Mouse (Mus musculus) embryonic facial prominence, embryonic 11.5 days (tissue): Measurements from ENCODE around the gene Cyp2d40. TPM values are rescaled to one million over a fixed set of nuclear protein-coding genes. Genes with fewer than 3 reads are reported as not detected.

ENCODE experiments used
- ATAC-seq: fragments of 200-750 bp; cut with Nextera tagmentation; replicated peaks from 2 replicates; pipeline ENCODE4 v1.8.0; 2017; ENCODE audit warnings: low read depth; ENCODE audit not compliant: insufficient number of reproducible peaks, low FRiP score, low TSS enrichment
- DNase-seq: peaks from one replicate; pipeline ENCODE4 v3.0.0-alpha.2; 2015; ENCODE audit warnings: low spot score
- H3K27ac ChIP-seq: fragments of 300-500 bp; sonication (generic); replicated peaks from 2 replicates; pipeline ENCODE4 v1.5.1; 2014; ENCODE audit warnings: mild to moderate bottlenecking, low read depth, low read length, control low read depth
- H3K27me3 ChIP-seq: fragments of 300-500 bp; sonication (generic); 2 replicates; pipeline ENCODE4 v1.6.1; 2014; ENCODE audit warnings: mild to moderate bottlenecking, low read length, moderate library complexity, mixed read lengths; ENCODE audit not compliant: control insufficient read depth, insufficient read depth
- H3K36me3 ChIP-seq: fragments of 300-500 bp; sonication (generic); replicated peaks from 2 replicates; pipeline ENCODE4 v1.6.1; 2014; ENCODE audit warnings: low read depth, mild to moderate bottlenecking, low read length, moderate library complexity, mixed read lengths; ENCODE audit not compliant: control insufficient read depth, insufficient read depth
- H3K4me1 ChIP-seq: fragments of 300-500 bp; sonication (generic); 2 replicates; pipeline ENCODE4 v1.6.1; 2014; ENCODE audit warnings: low read length, mixed read lengths; ENCODE audit not compliant: control insufficient read depth, insufficient read depth
- H3K4me2 ChIP-seq: fragments of 300-500 bp; sonication (generic); 2 replicates; pipeline ENCODE4 v1.6.1; 2014; ENCODE audit warnings: low read depth, mild to moderate bottlenecking, control low read depth, low read length, moderate library complexity
- H3K4me3 ChIP-seq: fragments of 300-500 bp; sonication (generic); 2 replicates; pipeline ENCODE4 v1.5.1; 2014; ENCODE audit warnings: low read depth, low read length, control low read depth
- H3K9ac ChIP-seq: fragments of 300-500 bp; sonication (generic); replicated peaks from 2 replicates; pipeline ENCODE4 v1.6.1; 2014; ENCODE audit warnings: mild to moderate bottlenecking, control low read depth, low read length
- H3K9me3 ChIP-seq: fragments of 300-500 bp; sonication (generic); replicated peaks from 2 replicates; pipeline ENCODE4 v1.6.1; 2016; ENCODE audit warnings: mild to moderate bottlenecking, low read length, inconsistent platforms, mixed read lengths; ENCODE audit not compliant: control insufficient read depth
- WGBS: fragments of 180-500 bp; shearing (Covaris S2); extraction: QIAGEN DNeasy Blood & Tissue Kit; methylation state at CpG from one replicate; pipeline ENCODE4 v1.1.7; 2014; 5-methylcytosine and 5-hydroxymethylcytosine counted together
- polyA plus RNA-seq: library from polyadenylated mRNA; unstranded; fragments of >200 nt; fragmentation: Nextera tagmentation; extraction: Ambion mirVana; gene quantifications from 2 replicates; pipeline ENCODE4 v1.2.1, GENCODE M21; 2014

Cyp2d40 gene
- not detected in 2 replicates for polyA plus RNA-seq

DNA sequence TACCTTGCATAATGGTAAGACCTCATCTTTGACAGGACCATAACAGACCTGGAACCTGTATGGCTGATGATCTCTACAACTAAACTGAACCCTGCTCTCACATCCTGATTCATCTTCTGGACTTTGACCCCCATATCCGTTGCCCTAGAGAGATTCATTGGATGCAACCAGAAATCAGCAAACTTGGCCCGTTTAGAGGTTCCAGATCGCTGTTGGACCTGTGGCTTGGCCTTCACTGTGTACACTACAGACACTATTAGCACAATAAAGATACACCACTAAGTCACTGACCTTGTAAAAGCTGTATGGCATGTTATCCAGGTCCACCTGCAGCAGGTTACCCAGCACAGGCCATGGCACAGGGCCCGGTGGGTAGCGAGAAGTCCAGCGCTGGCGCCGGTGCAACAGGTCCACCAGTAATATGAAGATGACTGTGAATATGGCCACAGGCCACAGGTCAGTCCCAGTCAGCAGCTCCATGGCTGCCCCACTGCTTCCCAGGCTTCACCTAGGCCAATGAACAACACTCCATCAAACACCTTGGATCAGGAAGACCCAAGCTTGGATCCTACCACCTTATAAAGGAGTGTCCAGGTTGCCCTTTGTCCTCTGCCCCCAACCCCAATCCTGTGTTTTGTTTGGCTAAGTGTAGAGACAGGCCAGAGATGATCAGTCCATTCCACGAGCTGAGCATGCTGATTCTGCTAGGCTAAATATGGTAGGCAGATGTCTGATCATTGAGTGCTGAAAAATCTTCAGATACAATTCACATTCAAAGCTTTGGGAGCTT, at the start of gene Cyp2d40:
Cyp2d40 (minus strand) TSS at position 553 of the 790 bp plus-strand sequence.
- Histone ChIP-seq H3K4me2 (no peak within 1 kb of the TSS), H3K27ac (no peak within 1 kb of the TSS), H3K36me3 (no peaks in the 10 kb centered on the region), H3K9ac (no peak within 1 kb of the TSS), H3K9me3 (no peaks in the 10 kb centered on the region), H3K27me3 (no peaks in the 10 kb centered on the region), H3K4me1 (no peaks in the 10 kb centered on the region), H3K4me3 (no peak within 1 kb of the TSS)
- DNase-seq (no peak), ATAC-seq (no peak)
- WGBS, result 90% methylated on average over 9 of the region's 9 CpGs

DNA sequence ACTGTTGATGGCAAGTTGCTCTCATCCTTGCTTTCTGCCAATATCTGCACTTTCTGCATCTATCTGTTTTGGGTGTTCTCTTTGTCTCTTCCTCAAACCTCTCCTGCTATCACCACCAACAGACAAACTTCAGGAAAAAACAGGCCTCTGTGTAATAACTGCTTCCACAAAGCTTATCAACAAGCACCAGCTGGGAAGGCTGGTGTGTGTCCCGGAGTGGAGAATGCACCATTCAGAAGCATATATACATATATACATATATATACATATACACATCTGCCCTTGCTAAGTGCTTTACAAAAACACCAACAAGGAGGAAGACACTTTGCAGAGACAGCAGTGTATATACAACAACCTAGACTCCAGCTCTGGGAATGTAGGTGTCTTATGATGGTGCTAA, 46.6 kb upstream of the Cyp2d40 start:
- no peak overlapping the region for H3K9ac ChIP-seq
- H3K4me1 ChIP-seq, result no peaks in the 10 kb centered on the region
- WGBS, result 88% methylated on average over 1 of the region's 1 CpGs
- H3K27me3 ChIP-seq, result no peaks in the 10 kb centered on the region
- DNase-seq (no peak), ATAC-seq (no peak)
- H3K4me2 ChIP-seq, result no peak overlapping the region
- H3K4me3 ChIP-seq, result no peak overlapping the region
- no peak overlapping the region for H3K27ac ChIP-seq
- H3K36me3 ChIP-seq, result no peaks in the 10 kb centered on the region; the same call in 1 of the 2 replicates
- no peaks in the 10 kb centered on the region for H3K9me3 ChIP-seq

DNA sequence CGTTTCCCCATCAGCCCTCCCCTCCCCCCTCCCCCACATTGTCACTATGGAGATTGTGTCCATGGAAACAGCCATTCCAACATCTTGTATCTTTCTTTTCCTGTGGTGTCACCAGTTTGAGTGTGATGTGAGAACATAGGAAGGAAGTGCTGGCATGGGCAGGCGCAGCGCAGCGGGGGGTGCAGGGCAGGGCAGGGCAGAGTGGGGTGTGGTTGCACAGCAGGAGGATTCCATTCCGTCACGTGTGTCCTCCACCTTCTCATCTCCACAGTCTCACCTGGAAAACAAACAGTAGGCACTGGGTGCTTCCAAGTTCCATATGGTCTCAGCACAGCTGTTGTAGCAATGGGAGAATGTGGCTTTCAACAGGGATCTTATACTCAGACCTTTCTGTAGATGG, 45.5 kb upstream of the Cyp2d40 start:
- Histone ChIP-seq H3K4me1 (no peaks in the 10 kb centered on the region), H3K27me3 (no peaks in the 10 kb centered on the region), H3K9ac (no peak overlapping the region), H3K4me2 (no peak overlapping the region), H3K9me3 (no peaks in the 10 kb centered on the region), H3K36me3 (no peaks in the 10 kb centered on the region), H3K27ac (no peak overlapping the region), H3K4me3 (no peak overlapping the region)
- no peak for ATAC-seq
- 76% methylated on average over 6 of the region's 6 CpGs for WGBS
- DNase-seq, result no peak

DNA sequence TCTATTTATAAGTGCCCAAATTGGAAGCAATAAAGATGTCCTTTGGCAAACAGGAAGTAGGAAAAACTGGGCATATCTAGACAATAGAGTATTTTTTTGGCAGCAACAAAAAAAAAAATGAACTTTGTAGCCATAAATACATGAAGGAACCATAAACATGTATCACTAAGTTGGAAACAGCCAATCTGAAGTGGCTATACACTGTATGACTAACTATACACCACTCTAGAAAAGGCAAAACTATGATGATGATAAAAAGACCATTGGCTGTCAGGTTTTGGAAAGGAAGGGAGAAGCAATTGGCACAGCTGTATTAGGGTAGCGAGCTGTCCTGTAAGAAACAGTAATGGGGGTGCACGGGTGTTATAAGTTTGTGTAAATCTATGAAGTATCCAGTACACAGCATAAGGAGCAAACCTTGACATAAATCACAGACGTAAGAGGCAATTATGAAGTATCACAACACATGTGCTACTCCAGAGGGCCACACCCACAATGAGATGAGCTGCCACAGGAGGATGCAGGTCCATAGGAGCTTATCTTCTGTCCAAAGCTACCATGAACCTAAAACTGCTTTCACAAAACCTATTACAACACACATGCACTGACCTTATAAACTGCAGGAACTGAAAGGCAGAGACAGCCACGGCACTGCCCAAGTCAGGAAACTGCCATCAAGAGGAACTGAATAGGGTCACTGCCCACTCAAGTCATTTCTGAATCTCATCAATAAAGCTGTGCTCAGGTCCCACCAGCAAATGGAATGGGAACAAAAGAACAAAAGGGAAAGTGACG, 43.2 kb upstream of the Cyp2d40 start:
- Histone ChIP-seq H3K9ac (no peak overlapping the region), H3K4me2 (no peak overlapping the region), H3K27ac (no peak overlapping the region), H3K4me1 (no peaks in the 10 kb centered on the region), H3K9me3 (no peaks in the 10 kb centered on the region), H3K36me3 (no peaks in the 10 kb centered on the region), H3K27me3 (no peaks in the 10 kb centered on the region), H3K4me3 (no peak overlapping the region)
- ATAC-seq (no peak), DNase-seq (no peak)
- WGBS, result 78% methylated on average over 5 of the region's 5 CpGs

DNA sequence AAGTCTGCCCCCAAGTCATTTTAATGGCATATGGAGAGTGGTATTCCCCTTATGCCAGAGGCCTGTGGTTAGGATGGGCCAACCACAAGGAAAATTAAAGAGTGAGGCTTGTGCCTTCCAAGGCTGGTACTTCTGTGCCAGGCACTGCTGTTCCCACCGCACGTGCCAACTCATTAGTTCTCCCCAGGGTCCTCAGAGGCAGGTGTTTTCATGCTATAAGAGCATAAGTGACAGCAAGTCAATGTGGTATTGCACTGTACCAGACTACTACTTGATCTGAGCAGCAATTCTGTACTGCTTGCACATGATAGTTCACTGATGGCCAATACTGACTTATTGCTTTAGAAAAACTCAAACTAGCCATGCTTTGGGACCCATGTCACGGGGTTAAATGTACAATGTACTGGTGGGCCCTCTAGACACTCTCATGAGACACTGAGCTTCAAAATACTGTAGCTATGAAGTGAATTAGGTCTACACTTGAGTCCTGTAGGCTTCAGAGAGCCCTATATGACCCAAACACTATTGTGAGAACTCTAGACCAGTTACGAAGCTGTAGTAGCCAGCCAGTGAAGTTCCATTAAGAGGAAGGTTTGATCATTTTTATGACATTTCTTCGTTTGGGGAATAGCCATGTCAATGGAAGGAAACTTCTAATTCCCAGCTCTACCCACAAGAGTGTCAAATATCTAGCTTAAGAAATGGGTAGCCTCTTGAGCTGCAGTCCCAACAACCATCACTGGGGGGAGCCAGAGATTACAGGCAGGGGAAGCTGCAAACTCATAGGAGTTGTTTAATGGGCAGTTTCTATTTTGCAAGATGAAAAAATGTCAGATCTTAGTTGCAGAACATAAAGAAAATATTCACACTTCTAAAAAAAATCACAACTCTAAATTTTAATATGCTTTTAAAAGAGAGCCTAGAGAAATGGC, 41.0 kb upstream of the Cyp2d40 start:
- Histone ChIP-seq H3K9ac (no peak overlapping the region), H3K27ac (no peak overlapping the region), H3K9me3 (no peaks in the 10 kb centered on the region), H3K4me3 (no peak overlapping the region), H3K4me1 (no peaks in the 10 kb centered on the region), H3K4me2 (no peak overlapping the region), H3K36me3 (no peaks in the 10 kb centered on the region), H3K27me3 (no peaks in the 10 kb centered on the region)
- 69% methylated on average over 5 of the region's 5 CpGs for WGBS
- ATAC-seq, result no peak
- peak; percentile 79 for DNase-seq

DNA sequence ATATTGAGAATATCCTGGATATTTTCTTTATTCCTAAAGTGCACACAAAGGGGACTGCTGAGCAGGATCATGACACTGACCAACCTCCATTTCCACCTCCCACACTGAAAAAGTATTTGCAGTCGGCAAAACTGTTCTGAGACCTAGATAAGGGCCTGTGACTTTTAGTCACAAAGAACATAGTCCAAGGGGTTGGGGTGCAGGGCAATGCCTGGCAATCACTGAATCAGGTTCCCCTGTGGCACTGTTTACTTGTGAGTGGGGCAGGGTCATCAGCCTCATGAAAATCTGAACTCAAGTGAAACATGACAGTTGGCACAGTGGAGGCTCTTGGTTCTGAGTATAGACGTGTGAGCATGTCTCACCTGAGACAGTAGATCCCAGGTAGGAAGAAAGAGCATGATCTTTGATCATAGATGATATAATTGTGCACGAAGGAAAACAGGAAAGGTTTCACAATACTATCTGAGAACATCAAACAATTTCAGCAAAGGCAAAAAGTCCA, 32.0 kb upstream of the Cyp2d40 start:
- Histone ChIP-seq H3K27ac (no peak overlapping the region), H3K4me1 (no peaks in the 10 kb centered on the region), H3K4me2 (no peak overlapping the region), H3K9ac (no peak overlapping the region), H3K4me3 (no peak overlapping the region), H3K36me3 (no peaks in the 10 kb centered on the region), H3K9me3 (no peaks in the 10 kb centered on the region), H3K27me3 (no peaks in the 10 kb centered on the region)
- 79% methylated on average over 3 of the region's 3 CpGs for WGBS
- ATAC-seq (no peak), DNase-seq (no peak)

DNA sequence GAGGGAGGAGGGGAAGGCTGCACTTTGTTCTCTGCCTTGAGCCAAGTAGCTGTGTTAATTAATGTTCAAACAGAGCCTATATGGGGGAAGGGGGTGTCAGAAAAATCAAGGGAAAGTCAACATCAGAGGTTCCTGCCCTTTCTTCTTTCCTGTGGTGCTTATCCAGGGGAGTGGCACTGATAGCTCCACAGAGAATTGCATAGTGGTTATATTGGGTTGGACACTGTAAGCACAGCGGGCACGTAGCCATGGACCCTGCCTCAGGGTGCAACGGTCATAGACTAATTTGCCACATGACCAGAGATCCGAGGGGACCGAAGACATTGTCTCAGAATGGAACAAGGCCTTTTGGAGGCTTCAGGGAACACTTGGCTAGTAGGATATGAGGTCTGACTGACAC, 30.3 kb upstream of the Cyp2d40 start, which contains the start of gene Cyp2d26:
Cyp2d26 (minus strand) TSS at position 18 of the 400 bp plus-strand sequence.
- WGBS, result 87% methylated on average over 5 of the region's 5 CpGs
- DNase-seq (no peak), ATAC-seq (no peak)
- H3K9me3 ChIP-seq, result no peaks in the 10 kb centered on the region
- no peak within 1 kb of the TSS for H3K9ac ChIP-seq
- no peaks in the 10 kb centered on the region for H3K36me3 ChIP-seq
- no peaks in the 10 kb centered on the region for H3K4me1 ChIP-seq
- no peak within 1 kb of the TSS for H3K27ac ChIP-seq
- no peak within 1 kb of the TSS for H3K4me3 ChIP-seq
- H3K27me3 ChIP-seq, result no peaks in the 10 kb centered on the region
- H3K4me2 ChIP-seq, result no peak within 1 kb of the TSS
